Mouse (Mus musculus): ENCODE measurements around the gene Lyrm1. TPM values are rescaled to one million over a fixed set of nuclear protein-coding genes. Genes with fewer than 3 reads are reported as not detected.

The Lyrm1 gene
- polyA plus RNA-seq, 1 experiment from 2014 or later = 2.8 TPM

- Histone ChIP-seq H3K9ac (ENCODE audit: low read depth, low read length) (no peak overlapping the region), H3K4me3 (ENCODE audit: low read depth, low read length) (no peak overlapping the region), H3K9me3 (replicated peaks; ENCODE audit: control insufficient read depth, low read length) (no peaks in the 10 kb centered on the region), H3K4me1 (ENCODE audit: control insufficient read depth, low read depth, low read length) (peaks cover 3% of the 10 kb centered on the region; the same call in 1 of the 2 replicates), H3K27ac (ENCODE audit: low read length) (no peak overlapping the region), H3K36me3 (ENCODE audit: control insufficient read depth, insufficient read depth) (no peaks in the 10 kb centered on the region), H3K27me3 (ENCODE audit: control insufficient read depth, insufficient read depth, low read depth, low read length) (no peaks in the 10 kb centered on the region), H3K4me2 (ENCODE audit: low read depth, low read length) (no peak overlapping the region)
- no peak for ATAC-seq (ENCODE audit: low read depth)
- WGBS (ENCODE audit: insufficient replicate concordance) = 58% methylated on average over 3 of the region's 3 CpGs
Observed at GRCm38 (mm10) chr7:119875776-119876440, 19.8 kb upstream of the Lyrm1 start.

- Histone ChIP-seq H3K4me1 (ENCODE audit: control insufficient read depth, low read depth, low read length) (peaks cover 3% of the 10 kb centered on the region; the same call in 1 of the 2 replicates), H3K4me2 (ENCODE audit: low read depth, low read length) (no peak overlapping the region), H3K27me3 (ENCODE audit: control insufficient read depth, insufficient read depth, low read depth, low read length) (no peaks in the 10 kb centered on the region), H3K9ac (ENCODE audit: low read depth, low read length) (no peak overlapping the region), H3K27ac (ENCODE audit: low read length) (no peak overlapping the region), H3K36me3 (ENCODE audit: control insufficient read depth, insufficient read depth) (no peaks in the 10 kb centered on the region), H3K9me3 (replicated peaks; ENCODE audit: control insufficient read depth, low read length) (no peaks in the 10 kb centered on the region), H3K4me3 (ENCODE audit: low read depth, low read length) (no peak overlapping the region)
- WGBS (ENCODE audit: insufficient replicate concordance) = 63% methylated on average over 4 of the region's 4 CpGs
- peak; percentile 45; the same call in 1 of the 2 replicates for ATAC-seq (ENCODE audit: low read depth)
Observed at GRCm38 (mm10) chr7:119879171-119879570, 16.5 kb upstream of the Lyrm1 start.

GRCm38 (mm10) chr7:119880345-119880744 is 15.3 kb upstream of the Lyrm1 start:
- H3K4me1 ChIP-seq (ENCODE audit: control insufficient read depth, low read depth, low read length) = peaks cover 3% of the 10 kb centered on the region; the same call in 1 of the 2 replicates
- no peak overlapping the region for H3K9ac ChIP-seq (ENCODE audit: low read depth, low read length)
- 61% methylated on average over 5 of the region's 5 CpGs for WGBS (ENCODE audit: insufficient replicate concordance)
- no peaks in the 10 kb centered on the region for H3K27me3 ChIP-seq (ENCODE audit: control insufficient read depth, insufficient read depth, low read depth, low read length)
- ATAC-seq (ENCODE audit: low read depth) = no peak
- no peak overlapping the region for H3K4me3 ChIP-seq (ENCODE audit: low read depth, low read length)
- H3K36me3 ChIP-seq (ENCODE audit: control insufficient read depth, insufficient read depth) = no peaks in the 10 kb centered on the region
- H3K9me3 ChIP-seq (replicated peaks; ENCODE audit: control insufficient read depth, low read length) = no peaks in the 10 kb centered on the region
- no peak overlapping the region for H3K27ac ChIP-seq (ENCODE audit: low read length)
- no peak overlapping the region for H3K4me2 ChIP-seq (ENCODE audit: low read depth, low read length)

- H3K9me3 ChIP-seq (replicated peaks; ENCODE audit: control insufficient read depth, low read length) = no peaks in the 10 kb centered on the region
- ATAC-seq (ENCODE audit: low read depth) = no peak
- no peak overlapping the region for H3K9ac ChIP-seq (ENCODE audit: low read depth, low read length)
- H3K27ac ChIP-seq (ENCODE audit: low read length) = no peak overlapping the region
- no peaks in the 10 kb centered on the region for H3K36me3 ChIP-seq (ENCODE audit: control insufficient read depth, insufficient read depth)
- WGBS (ENCODE audit: insufficient replicate concordance) = 82% methylated on average over 2 of the region's 2 CpGs
- H3K4me1 ChIP-seq (ENCODE audit: control insufficient read depth, low read depth, low read length) = peaks cover 3% of the 10 kb centered on the region; the same call in 1 of the 2 replicates
- H3K27me3 ChIP-seq (ENCODE audit: control insufficient read depth, insufficient read depth, low read depth, low read length) = no peaks in the 10 kb centered on the region
- no peak overlapping the region for H3K4me2 ChIP-seq (ENCODE audit: low read depth, low read length)
- no peak overlapping the region for H3K4me3 ChIP-seq (ENCODE audit: low read depth, low read length)
Observed at GRCm38 (mm10) chr7:119881229-119881628, 14.4 kb upstream of the Lyrm1 start.

GRCm38 (mm10) chr7:119887887-119888286 is 7.8 kb upstream of the Lyrm1 start:
- Histone ChIP-seq H3K27ac (ENCODE audit: low read length) (no peak overlapping the region), H3K27me3 (ENCODE audit: control insufficient read depth, insufficient read depth, low read depth, low read length) (no peaks in the 10 kb centered on the region), H3K9me3 (replicated peaks; ENCODE audit: control insufficient read depth, low read length) (no peaks in the 10 kb centered on the region), H3K4me1 (ENCODE audit: control insufficient read depth, low read depth, low read length) (no peaks in the 10 kb centered on the region), H3K9ac (ENCODE audit: low read depth, low read length) (no peak overlapping the region), H3K4me3 (ENCODE audit: low read depth, low read length) (no peak overlapping the region), H3K36me3 (ENCODE audit: control insufficient read depth, insufficient read depth) (no peaks in the 10 kb centered on the region), H3K4me2 (ENCODE audit: low read depth, low read length) (no peak overlapping the region)
- ATAC-seq (ENCODE audit: low read depth) = no peak
- WGBS (ENCODE audit: insufficient replicate concordance) = 61% methylated on average over 4 of the region's 4 CpGs

- Histone ChIP-seq H3K27ac (ENCODE audit: low read length) (no peak overlapping the region), H3K4me2 (ENCODE audit: low read depth, low read length) (no peak overlapping the region), H3K9me3 (replicated peaks; ENCODE audit: control insufficient read depth, low read length) (no peaks in the 10 kb centered on the region), H3K27me3 (ENCODE audit: control insufficient read depth, insufficient read depth, low read depth, low read length) (no peaks in the 10 kb centered on the region), H3K9ac (ENCODE audit: low read depth, low read length) (no peak overlapping the region), H3K4me3 (ENCODE audit: low read depth, low read length) (no peak overlapping the region), H3K36me3 (ENCODE audit: control insufficient read depth, insufficient read depth) (no peaks in the 10 kb centered on the region), H3K4me1 (ENCODE audit: control insufficient read depth, low read depth, low read length) (peaks cover 13% of the 10 kb centered on the region)
- ATAC-seq (ENCODE audit: low read depth) = no peak
- WGBS (ENCODE audit: insufficient replicate concordance) = 75% methylated on average over 1 of the region's 1 CpGs
Observed at GRCm38 (mm10) chr7:119892198-119892597, 3.5 kb upstream of the Lyrm1 start.

GRCm38 (mm10) chr7:119892742-119893141 is 2.9 kb upstream of the Lyrm1 start:
- Histone ChIP-seq H3K4me1 (ENCODE audit: control insufficient read depth, low read depth, low read length) (peaks cover 17% of the 10 kb centered on the region), H3K9me3 (replicated peaks; ENCODE audit: control insufficient read depth, low read length) (no peaks in the 10 kb centered on the region), H3K4me2 (ENCODE audit: low read depth, low read length) (no peak overlapping the region), H3K27ac (ENCODE audit: low read length) (no peak overlapping the region), H3K4me3 (ENCODE audit: low read depth, low read length) (no peak overlapping the region), H3K36me3 (ENCODE audit: control insufficient read depth, insufficient read depth) (no peaks in the 10 kb centered on the region), H3K27me3 (ENCODE audit: control insufficient read depth, insufficient read depth, low read depth, low read length) (no peaks in the 10 kb centered on the region), H3K9ac (ENCODE audit: low read depth, low read length) (no peak overlapping the region)
- WGBS (ENCODE audit: insufficient replicate concordance) = 47% methylated on average over 4 of the region's 4 CpGs
- ATAC-seq (ENCODE audit: low read depth) = no peak

GRCm38 (mm10) chr7:119894818-119895544 is 680 bp upstream of the Lyrm1 start:
- Histone ChIP-seq H3K4me3 (ENCODE audit: low read depth, low read length) (peak overlapping the region; percentile 81), H3K9me3 (replicated peaks; ENCODE audit: control insufficient read depth, low read length) (no peaks in the 10 kb centered on the region), H3K36me3 (ENCODE audit: control insufficient read depth, insufficient read depth) (no peaks in the 10 kb centered on the region), H3K4me2 (ENCODE audit: low read depth, low read length) (peak overlapping the region; percentile 93), H3K4me1 (ENCODE audit: control insufficient read depth, low read depth, low read length) (peaks cover 17% of the 10 kb centered on the region), H3K9ac (ENCODE audit: low read depth, low read length) (peak overlapping the region; percentile 86), H3K27ac (ENCODE audit: low read length) (no peak overlapping the region; the same call in 1 of the 2 replicates), H3K27me3 (ENCODE audit: control insufficient read depth, insufficient read depth, low read depth, low read length) (no peaks in the 10 kb centered on the region)
- peak; percentile 17; the same call in 1 of the 2 replicates for ATAC-seq (ENCODE audit: low read depth)
- WGBS (ENCODE audit: insufficient replicate concordance) = under 1% methylated on average over 15 of the region's 15 CpGs

GRCm38 (mm10) chr7:119897521-119898109 is 2.0 kb downstream of the Lyrm1 start:
- no peak for ATAC-seq (ENCODE audit: low read depth)
- H3K4me3 ChIP-seq (ENCODE audit: low read depth, low read length) = no peak overlapping the region
- no peak overlapping the region for H3K9ac ChIP-seq (ENCODE audit: low read depth, low read length)
- H3K4me2 ChIP-seq (ENCODE audit: low read depth, low read length) = no peak overlapping the region
- WGBS (ENCODE audit: insufficient replicate concordance) = 56% methylated on average over 8 of the region's 8 CpGs
- peaks cover 17% of the 10 kb centered on the region for H3K4me1 ChIP-seq (ENCODE audit: control insufficient read depth, low read depth, low read length)
- H3K27me3 ChIP-seq (ENCODE audit: control insufficient read depth, insufficient read depth, low read depth, low read length) = no peaks in the 10 kb centered on the region
- no peak overlapping the region for H3K27ac ChIP-seq (ENCODE audit: low read length)
- H3K9me3 ChIP-seq (replicated peaks; ENCODE audit: control insufficient read depth, low read length) = no peaks in the 10 kb centered on the region
- no peaks in the 10 kb centered on the region for H3K36me3 ChIP-seq (ENCODE audit: control insufficient read depth, insufficient read depth)

Data from liver, embryonic 16.5 days (tissue).